Mouse (Mus musculus) mouse embryonic stem cell (cell line): ENCODE results near the gene Card14.
"Not testable (repeated sequence)": the region's sequence is repeated elsewhere in the genome, so short reads cannot be mapped to it uniquely, and the experiment has no call there.

ENCODE experiments used
- in situ Hi-C, 2 experiments: fragments of 300-500 bp; cut with MboI; formaldehyde crosslinking; loops; 1 replicate in 1 of 2; 3 replicates in 1 of 2; pipeline ENCODE4 v1.14.3; 2019 to 2020; ENCODE audit warnings: low sequenced_read_pairs in 2 of 2, low pct_unique_long_range_greater_than_20kb in 1 of 2, mixed read lengths in 1 of 2; ENCODE audit not compliant: unreplicated experiment in 1 of 2

Card14 gene

DNA sequence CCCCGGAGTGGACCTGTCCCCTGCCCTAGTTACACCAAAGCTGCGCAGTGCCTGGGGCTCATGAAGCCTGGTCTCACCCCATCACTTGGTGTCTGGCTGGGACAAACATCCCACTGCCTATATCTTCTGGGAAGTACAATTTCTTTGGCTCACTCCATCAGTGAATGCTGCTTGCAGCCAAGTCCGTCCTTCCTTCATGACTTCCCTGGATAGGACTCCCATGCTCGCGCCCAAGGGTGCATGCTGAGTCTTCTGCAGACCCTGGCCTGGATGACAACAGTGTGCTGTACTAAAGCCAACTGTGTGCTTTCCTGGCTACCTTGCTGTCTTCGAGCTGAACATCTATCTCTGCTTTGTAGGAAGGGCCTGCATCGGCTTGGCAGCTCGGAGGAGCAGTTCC is 36.6 kb downstream of the Card14 start:
- in situ Hi-C loops, result loop anchor here in 1 of 2 experiments (10.0 kb wide), 1 partner anchor 61 kb away; no protein-coding TSS in a partner anchor

DNA sequence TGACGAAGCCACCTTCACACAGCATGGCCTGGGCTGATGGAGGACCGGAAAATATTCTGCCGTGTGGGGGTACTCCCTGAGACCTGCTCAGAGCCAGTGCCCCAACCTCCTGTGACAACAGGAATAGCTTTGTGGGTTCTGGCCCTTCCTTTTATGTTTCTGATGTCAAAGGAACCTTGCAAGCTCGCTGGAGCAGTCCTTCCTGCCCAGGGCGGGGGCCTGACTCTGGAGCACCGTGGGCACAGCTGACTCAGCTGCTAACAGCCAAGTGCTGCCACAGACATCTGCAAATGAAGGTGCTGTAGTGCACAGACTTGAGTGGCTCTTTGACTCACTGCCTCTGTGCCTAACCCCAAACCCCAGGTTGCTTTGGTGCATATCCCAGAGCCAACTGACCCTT is 37.3 kb downstream of the Card14 start:
- in situ Hi-C loops, result loop anchor here in 1 of 2 experiments (10.0 kb wide), 1 partner anchor 60 kb away; no protein-coding TSS in a partner anchor

DNA sequence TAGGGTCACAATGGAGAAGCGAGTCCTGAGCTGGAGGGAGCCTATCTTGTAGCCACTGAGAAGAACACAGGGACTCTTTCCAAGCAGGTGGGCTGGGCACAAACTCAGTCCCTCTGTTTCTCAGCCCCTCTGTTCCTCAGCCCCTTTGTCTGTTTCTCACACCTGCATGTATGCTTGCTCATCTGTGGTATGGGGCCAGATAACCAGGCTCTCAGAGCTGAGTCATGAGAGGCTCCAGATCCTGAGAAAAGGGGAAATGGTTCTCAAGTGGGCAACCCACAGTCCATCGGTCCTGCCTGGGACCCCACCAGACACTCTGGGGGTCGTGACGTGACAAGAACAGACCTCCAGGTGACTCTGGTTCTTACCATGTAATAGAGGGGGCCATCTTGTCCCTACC is 39.6 kb downstream of the Card14 start:
- in situ Hi-C loops, result loop anchor here in 1 of 2 experiments (10.0 kb wide), 1 partner anchor 58 kb away; no protein-coding TSS in a partner anchor

DNA sequence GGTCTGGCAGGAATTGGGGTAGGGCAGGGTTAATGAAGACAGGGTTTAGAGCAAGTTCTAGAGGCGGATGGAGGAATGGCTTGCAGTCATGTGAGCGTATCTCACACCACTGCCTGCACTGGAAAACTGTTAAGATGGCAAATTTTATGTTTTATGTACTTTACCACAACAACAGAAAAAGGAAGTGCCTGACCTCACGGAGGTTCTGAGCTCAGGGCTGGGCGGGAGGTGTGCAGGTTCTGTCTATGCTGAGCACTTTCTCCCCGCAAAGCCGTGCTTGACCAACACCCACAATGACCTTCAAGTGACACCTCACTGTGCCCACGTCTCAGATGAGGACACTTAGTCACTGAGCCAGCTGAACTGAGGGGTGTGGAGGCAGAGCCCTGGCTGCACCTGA is 44.5 kb downstream of the Card14 start:
- in situ Hi-C loops, result no loop called here

DNA sequence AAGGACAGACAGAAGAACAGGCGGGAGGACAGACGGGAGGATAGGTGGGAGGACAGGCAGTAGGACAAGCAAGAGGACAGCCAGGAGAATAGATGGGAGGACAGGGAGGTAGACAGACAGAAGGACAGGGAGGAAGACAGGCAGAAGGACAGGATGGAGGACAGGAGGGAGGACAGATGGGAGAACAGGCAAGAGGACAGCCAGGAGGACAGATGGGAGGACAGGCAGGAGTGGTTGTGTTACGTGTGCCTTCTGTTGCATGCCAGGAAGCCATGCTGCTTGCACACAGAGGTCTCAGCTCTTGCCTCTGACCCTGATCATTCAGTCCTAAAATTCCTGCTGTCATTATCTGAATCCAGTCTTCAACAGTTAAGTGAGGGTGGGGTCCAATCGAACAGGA is 46.4 kb downstream of the Card14 start:
- in situ Hi-C loops, result no loop called here

DNA sequence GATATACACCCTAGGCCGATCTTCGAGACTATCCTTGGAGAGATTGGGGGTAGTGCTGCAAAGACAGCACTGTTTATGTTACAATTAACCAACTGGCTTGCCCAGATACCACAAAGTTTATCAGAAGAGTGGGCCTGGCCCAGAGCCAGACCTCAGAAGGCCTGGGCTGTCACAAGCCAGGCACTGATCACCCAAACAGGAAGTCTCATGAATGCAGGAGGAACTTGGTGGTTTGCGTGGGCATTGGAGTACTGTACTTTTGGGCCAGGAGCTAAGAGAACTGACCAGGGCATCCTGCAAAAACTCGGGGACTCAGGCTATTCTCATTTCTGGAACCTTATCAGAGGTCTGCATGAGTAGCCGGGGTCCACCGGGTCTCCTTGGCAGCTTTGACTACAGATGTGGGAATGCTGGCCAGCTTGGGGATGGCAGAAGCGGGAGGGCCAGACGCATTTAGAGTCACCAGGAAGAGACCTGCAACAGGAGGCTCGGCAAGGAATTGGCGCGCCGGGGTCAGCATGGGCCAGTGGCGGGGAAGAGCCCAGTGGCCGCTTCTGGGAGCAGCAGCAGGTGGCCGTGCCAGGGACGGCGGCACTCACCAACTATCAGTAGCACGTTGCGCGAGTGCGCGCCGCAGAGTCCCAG is 47.4 kb downstream of the Card14 start:
- in situ Hi-C loops, result no loop called here

DNA sequence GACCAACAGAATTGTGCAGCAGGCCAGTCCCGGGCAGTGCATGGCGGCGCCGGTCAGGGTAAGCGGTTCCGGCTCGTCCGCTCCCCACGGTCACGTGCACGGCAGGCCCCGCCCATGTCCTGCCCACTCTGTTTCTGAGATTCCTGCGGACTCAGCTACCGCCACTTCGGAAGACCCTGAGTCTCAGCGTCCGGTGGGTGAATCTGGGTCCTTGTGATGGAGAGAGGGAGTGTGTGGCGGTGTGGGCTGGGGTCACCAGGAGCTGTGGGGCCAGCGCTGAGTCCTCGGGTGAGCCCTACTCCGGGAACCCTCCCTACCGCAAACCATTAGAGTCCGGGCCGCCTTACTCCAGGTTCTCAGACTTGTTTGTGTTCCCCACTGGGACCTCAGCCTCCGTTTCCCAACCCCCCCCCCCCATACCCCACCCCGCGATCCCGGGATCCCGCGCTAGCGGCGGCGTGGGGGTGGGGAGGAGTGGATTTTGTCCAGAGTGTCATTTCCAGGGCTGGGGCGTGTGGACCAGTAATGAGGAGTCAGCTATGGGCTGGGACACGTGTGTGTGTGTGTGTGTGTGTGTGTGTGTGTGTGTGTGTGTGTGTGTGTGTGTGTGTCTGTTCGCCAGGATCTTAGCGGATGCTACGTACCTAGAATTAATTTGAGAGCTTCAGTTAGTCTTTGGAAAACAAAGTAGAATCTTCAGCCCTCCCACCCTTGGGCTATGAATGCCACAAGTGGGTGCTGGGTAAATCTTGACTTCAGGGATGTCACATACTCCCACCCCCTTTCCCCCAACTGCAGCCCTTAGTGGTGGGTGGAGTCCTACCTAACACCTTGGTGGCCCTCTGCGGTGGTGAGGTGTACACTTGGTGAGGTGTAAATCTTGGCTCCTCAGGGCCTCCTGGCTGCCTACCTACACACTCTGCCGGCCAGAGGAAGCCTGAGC is 48.1 kb downstream of the Card14 start, which contains the start of the genes Sgsh and Slc26a11:
TSS of gene Sgsh (minus strand) at position 94 of the 943 bp plus-strand sequence.
TSS of gene Slc26a11 (plus strand) at position 115 of the 943 bp plus-strand sequence.
- in situ Hi-C loops, result no loop called here

DNA sequence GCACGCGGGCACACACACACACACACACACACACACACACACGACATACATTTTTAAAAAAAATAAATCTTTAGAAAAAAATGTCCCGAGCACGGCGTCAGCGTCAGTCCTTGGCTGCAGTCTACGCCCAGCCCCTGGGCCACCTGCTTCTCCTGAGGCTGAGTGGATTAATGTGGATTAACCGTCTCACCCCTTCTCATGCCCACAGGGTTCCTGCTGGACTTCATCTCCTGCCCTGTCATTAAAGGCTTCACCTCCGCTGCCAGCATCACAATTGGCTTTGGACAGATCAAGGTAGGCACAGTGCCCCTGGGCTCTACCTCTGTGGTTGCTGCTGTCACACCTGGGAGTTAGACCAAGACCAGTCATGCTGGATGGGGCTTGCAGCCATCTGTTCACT is 51.5 kb downstream of the Card14 start:
- in situ Hi-C loops, result no loop called here

DNA sequence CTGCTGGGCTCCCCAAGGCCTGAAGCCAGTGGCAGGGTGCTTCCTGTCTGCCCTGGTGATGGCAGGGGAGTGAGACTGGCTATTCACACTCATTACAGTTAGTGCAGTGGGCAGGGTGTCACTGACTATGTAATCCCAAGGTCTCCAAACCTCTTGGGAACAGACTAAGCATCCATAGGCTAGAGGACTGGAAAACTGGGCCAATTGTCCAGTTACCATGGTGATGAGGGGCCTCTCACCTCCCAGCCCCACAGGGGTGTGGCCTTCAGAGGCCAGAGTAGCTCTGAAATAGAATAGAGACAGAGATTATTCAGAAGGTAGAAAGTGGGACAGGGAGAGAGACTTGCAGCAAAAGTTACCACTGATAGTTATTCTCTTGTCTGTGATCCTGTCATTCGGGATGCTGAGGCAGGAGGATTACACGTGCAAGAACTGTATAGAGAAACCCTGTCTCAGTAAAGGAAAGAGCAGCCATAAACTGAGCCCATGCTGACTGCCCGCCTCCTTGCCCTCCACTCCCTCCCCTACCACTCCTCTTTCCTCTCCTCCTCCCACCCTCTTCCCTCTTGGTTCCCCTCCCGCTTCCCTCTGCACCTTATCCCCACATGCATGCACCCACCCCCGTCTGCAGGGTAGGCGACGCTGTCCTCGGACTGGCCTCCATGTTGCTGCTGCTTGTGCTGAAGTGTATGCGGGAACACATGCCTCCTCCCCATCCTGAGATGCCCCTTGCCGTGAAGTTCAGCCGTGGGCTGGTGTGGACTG is 55.4 kb downstream of the Card14 start:
- in situ Hi-C loops, result no loop called here

DNA sequence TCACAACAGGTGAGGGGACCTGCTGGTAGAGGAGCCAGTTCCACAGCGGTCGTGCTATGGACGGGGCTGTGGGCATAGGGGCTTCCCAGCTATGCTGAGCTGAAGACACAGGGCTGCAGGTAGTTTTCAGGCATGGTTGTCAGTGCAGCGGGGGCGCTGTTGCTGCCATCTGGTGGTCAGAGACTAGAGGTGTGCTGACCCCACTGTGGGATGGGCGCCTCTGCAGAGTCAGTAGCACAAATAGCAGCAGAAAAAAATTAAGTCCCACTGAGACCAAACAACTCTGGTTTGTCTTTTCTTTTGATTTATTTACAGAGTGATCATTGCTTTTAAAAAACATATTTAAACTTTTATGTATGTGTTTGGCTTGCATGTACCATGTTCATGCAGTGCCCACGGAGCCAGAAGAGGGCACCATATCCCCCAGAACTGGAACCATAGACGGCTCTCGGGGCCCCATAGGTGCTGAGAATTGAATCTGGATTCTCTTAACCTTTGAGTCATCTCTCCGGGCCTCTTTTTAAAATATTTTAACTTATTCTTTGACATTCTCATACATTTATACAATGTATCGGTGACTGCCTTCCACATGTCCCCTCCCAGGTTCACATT is 56.1 kb downstream of the Card14 start:
- in situ Hi-C loops, result no loop called here

DNA sequence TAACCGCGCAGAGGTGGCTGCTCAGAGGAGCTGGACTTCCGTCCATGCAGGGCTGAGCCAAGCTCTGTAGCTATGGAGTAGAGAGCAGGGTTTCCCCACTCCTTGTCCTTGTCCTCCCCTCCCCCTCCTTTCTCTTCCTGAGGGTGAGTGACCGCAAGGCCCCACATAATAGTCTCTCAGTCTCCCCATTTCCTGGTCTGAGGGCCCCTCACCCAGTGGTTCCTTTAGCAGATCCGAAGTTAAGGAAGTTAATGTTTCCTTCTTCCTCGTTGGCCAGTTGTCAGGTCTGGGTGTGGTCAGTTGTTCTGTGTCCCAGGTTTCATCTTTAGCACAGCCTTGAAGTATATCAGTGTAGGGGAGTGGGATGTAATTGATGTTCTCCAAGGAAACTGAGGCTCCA is 67.9 kb downstream of the Card14 start:
- in situ Hi-C loops, result no loop called here

DNA sequence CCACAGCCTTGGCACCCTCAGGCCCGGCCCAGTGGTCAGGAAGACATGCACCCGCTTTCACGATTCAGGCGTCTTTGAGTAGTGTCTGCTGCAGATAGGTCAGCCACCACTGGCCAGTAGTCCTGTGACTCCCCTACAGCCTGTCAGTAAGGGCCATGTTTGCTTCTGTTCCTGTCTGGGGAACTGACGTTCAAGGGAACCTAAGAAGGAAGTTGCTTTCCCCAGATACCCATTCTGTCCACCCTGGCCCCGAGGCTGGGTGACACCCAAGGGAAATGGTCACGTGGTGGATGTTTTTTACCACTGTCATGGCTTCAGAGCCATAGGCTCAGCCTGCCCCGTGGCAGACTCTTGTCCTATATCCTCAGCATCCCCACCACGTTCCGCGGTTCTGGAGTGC is 69.8 kb downstream of the Card14 start:
- in situ Hi-C loops, result no loop called here

DNA sequence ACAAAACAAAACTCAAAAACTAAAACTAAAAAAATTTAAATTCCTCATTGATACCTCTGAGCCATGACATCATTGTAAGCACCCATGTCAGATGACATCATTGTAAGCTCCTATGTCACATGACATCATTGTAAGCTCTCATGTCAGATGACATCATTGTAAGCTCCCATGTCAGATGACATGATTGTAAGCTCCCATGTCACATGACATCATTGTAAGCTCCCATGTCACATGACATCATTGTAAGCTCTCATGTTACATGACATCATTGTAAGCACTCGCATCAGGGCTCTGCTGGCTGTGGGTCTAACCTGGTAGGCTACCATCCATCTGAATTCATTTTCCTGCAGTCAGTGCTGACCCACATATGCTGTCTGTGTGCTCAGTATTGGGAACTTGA is 71.0 kb downstream of the Card14 start:
- in situ Hi-C loops, result no loop called here

DNA sequence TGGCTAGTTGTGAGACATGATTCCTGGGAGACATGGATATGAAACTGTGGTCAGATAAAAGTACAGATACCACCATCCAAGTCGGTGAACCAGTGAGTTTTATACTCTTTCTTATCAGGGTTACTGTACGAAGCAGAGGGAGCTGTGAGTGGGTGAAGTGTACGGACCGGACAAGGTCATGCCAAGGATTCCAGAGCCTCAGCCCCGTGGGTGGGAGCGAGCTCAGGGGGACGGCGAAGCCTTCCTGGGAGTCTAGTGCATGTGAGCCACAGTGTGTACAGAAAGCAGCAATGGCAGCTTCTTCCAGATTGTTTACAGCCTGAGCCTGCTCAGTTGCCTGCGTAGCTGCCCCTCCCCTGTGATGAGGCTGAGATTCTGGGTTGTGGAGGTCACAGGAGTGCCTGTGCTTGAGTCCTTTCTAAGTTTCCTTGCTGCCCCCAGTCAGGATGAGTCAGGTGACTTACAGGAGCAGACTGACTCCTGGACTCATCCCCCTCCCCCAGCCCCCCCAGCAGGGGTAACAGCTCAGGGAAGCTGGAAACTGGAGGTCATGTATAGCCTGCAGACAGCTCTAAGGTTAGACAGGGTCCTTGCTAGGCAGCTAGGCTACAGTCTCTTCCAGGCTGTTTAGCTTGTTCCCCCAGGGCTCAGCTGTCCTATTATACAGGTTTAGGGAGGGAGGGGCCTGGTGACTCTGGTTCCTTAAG is 74.2 kb downstream of the Card14 start:
- in situ Hi-C loops, result no loop called here

DNA sequence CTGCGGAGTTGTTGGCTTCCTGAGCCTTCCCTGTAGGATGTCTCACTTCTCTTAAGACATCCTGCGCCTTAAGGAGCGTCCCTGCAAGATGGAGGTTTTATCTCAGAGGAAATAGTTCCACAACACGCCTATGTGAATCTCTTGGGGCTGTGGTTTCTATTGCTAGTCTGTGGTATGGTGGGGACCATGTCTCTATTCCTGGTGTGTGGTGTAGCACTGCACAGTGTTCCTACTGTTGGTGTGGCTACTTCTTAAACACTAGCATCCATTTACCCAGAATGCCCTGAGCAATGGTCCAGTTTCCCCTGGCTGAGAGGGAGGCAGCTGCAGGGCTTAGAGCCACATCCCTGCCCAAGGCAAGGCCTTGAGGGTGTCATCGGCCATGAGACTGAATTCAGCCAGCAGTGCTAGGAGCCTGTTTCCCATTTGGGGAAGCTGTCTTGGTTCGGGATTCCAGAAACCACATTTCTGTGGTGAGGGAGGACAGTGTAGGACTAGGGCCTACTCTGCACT is 74.8 kb downstream of the Card14 start:
- in situ Hi-C loops, result no loop called here

DNA sequence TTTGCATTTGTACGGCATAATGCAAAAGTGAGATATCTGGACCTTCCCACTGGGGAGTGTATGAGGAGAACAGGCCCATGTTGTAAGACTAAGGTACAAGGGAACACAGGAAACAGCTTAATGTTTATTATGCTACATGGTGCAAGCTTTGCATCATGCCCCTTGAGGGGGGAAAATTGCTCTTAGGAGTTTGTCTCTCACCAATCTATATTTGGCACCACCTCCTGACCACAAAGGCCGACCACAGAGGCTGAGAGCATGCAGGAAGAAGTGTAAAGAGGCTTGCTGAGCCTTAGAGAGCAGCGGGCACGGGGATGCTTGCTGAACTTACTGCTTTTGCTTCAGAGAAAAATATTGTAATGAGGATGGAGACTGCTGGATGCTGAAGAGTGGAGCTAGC is 77.3 kb downstream of the Card14 start:
- in situ Hi-C loops, result no loop called here

DNA sequence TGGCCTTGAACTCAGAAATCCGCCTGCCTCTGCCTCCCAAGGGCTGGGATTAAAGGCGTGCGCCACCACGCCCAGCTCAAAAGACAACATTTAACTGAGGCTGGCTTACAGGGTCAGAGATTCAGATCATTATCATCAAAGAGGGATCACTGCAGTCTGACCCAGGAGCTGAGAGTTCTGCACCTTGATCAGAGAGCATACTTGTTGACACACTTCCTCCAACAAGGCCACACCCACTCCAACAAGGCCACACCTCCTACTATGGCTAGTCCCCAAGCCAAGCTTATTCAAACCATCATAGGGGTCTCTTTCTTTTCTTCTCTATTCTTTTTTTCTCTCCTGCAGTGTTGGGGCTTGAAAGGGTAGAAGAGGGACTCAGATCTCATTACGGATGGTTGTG is 78.7 kb downstream of the Card14 start:
- in situ Hi-C loops, result no loop called here

DNA sequence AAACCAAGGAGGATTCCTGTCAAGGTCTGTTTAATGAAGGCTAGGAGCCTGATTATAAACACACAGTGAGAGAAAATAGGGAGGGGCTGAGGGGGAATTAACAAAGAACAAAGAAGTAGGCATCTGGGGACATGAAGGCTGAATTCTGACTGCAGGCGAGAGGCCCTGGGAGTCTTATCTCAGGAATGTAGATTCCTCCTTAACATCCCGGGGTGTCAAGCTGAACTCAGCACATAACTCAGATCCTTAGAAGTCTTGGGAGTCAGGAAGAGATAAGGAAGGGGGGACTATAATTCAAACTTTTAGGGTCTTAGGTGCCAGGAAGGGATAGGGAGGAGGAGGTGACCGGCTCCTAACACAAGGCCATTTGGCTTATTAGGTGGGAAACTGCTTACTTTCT is 79.7 kb downstream of the Card14 start:
- in situ Hi-C loops, result not testable (repeated sequence)
